Mouse (Mus musculus) kidney, adult 2 months (tissue): ENCODE measurements around the gene Arhgef10l.

ENCODE experiments used
- CTCF ChIP-seq: fragments of 200-500 bp; conservative IDR thresholded peaks from 2 replicates; pipeline ENCODE4 v1.5.1; 2011; ENCODE audit warnings: low read depth, mild to moderate bottlenecking, control low read depth, low read length, moderate library complexity, mixed read lengths; ENCODE audit not compliant: insufficient read depth, insufficient read length
- POLR2A ChIP-seq: fragments of 200-500 bp; IDR thresholded peaks from one replicate; pipeline ENCODE4 v1.6.1; 2011; ENCODE audit warnings: low read depth, low read length, control low read depth

DNA sequence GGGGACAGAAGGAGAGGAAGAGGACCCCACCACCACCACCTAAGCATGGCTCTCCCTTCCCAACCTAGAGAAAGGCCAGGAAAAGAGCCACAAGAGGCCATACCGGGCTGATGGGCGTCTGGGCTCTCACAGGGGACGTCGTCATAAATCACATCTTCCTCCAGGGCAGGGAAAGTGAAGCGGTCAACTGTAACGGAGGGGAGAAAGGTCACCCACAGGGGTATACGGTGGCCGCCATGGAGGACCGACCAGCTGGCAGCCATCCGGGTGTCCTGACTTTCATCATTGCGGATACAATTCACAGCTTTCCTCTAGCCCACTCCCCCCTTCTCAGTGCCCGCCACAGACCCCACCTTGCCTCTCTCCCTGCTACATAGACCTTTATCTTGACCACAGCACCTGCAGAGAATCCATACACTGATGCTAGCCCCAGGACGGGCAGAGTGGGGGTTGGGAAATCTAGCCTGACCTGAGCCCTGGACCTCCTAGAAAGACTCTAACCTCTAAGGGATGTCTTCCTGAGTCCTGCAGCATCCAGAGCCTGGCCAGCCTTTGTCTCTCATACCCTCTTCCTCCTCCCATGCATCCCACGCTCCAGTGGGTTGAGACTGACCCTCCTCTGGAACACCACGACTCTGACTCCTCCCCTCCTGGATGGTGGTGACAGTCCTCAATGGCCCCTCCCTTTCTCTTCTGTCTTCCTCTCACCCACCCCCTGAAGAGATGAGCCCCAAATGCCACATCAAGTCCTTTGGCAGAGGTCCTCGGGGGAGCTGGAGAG is 72.6 kb downstream of the Arhgef10l start:
- TF ChIP-seq POLR2A (no peak), CTCF (no peak)
